Mouse (Mus musculus): ENCODE measurements around the gene Tspo2.

Gene Tspo2

GRCm38 (mm10) chr17:48419571-48419970 is 31.8 kb downstream of the Tspo2 start:
- intact Hi-C loops (cut with DNase I): loop anchor here (5.0 kb wide), 1 partner anchor 183 kb away; no protein-coding TSS in a partner anchor

DNA sequence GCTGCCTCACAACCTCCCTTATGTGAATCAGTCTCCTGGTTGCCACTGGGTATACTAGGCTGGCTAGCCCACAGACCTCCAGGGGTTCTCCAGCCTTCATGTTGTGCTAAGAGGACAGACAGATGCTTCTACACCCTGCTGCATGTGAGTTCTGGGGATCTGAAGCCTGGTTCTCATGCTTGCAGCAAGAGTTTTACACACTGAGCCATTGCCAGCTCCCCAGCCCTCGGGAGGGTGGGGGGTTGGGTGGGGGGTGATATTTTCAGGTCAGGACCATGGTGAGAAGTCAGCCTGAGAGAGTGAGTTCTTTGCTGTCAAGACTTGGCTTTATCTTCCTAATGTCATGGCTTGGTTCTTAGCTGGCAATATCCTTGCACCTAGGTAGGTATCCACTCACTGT is 32.5 kb downstream of the Tspo2 start:
- intact Hi-C loops (cut with DNase I): loop anchor here (5.0 kb wide), 1 partner anchor 184 kb away; no protein-coding TSS in a partner anchor

- intact Hi-C loops (cut with DNase I): loop anchor here (5.0 kb wide), 1 partner anchor 184 kb away; no protein-coding TSS in a partner anchor
These were observed 33.1 kb downstream of the Tspo2 start for GRCm38 (mm10) chr17:48418174-48418573.

- intact Hi-C loops (cut with DNase I): loop anchor here (5.0 kb wide), 1 partner anchor 185 kb away; no protein-coding TSS in a partner anchor
These were observed 33.8 kb downstream of the Tspo2 start for GRCm38 (mm10) chr17:48417521-48417920.

- intact Hi-C loops (cut with DNase I): loop anchor here (5.0 kb wide), 1 partner anchor 186 kb away; no protein-coding TSS in a partner anchor
These were observed 34.7 kb downstream of the Tspo2 start for GRCm38 (mm10) chr17:48416425-48417195.

DNA sequence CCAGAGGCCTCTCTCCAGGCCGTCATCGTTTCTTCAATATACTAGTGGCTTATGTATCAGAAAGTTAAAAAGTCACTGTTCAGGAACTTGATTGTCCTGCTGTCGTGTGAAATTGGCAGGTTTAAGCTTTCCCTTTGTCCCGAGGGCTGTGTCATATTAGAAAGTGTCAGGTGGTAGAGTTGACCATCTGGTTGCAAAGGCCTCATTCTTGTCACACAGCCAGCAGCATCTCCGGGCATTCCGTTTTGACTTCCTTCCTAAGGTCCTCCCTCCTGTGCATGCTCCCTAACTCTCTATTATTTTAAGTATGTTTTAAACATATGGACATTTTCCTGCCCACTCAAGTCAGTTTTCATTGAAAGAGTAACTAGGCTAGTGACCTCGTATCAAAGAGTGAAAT is 35.3 kb downstream of the Tspo2 start:
- intact Hi-C loops (cut with DNase I): loop anchor here (5.0 kb wide), 1 partner anchor 186 kb away; no protein-coding TSS in a partner anchor

DNA sequence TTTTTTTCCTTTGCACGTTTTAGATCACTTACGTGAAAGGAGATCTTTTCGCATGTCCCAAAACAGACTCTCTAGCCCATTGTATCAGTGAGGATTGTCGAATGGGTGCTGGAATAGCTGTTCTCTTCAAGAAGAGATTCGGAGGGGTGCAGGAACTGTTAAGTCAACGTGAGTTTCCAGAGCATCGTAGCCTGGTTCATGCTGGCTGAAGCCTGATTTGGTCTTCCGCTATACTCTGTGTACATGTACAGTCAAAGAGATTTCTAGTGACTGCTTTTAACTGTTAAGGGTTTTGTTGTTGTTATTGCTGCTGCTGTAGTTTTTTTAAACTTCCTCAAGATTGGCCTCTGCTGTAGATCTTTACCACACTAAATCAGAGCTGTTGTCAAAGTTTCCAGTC is 40.1 kb downstream of the Tspo2 start:
- intact Hi-C loops (cut with DNase I): no loop called here

DNA sequence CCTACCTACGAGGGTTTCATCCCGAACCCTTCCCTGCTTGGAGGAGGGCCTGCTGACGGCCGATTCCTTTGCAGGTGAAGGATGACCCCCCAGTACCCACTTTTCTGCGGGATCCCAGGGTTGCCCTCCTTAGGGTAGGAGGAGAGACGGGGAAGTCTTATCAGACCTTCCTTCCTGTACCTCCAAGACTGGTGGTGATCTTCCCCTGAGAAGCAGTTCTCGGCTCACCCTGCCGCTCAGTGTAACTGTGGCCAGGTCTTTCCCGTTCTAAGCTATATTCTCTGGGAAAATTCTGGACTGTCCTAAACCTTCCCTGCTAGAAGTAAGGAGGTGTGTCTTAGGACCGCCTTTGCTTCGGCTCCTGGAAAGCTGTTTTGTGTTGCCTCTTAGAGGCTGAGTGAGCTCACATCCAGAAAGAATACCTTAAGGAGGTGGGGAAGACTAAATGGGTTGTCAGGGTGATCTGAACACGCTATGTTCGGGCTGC is 41.0 kb downstream of the Tspo2 start:
- intact Hi-C loops (cut with DNase I): no loop called here

GRCm38 (mm10) chr17:48409380-48410298 is 41.7 kb downstream of the Tspo2 start, which contains the start of the genes Nfya and Oard1:
Gene Nfya (minus strand): TSS chr17:48409906.
Gene Oard1 (plus strand): TSS chr17:48410014.
- intact Hi-C loops (cut with DNase I): no loop called here

DNA sequence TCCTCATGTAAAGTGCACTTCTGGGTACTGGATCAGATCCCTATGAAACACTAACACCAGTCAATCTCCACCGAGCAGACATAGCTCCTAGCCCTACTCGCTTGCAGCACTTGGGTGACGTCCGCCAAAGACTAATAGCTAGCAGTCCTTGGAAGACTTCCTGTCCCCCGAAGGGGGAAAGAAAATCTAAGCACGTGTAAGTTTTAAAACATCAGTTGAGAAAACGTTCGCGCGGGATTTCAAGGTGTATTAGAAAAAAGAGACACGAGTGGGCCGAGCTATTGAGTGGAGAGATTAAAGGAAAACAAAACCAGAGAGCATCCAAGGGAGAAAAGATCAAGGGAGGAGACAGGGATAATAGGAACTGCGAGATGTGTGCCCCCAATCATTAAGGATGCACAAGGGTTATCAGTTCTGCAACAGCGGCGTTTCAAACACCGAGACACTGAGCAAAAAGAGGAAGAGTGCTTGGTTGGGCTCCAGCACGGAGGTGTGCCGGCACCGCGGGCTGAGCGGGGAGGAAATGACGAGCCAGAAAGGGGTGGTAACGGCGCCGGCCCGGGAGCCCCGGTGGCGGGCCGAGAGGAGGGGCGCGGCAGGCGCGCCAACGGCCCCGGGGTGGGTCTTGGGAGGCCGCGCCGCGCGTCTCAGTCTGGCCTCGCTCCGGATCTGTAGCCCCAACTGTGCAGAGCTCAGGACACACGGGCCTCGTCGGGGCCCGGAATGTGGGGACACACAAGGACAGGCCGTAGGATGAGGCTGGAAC is 42.6 kb downstream of the Tspo2 start:
- intact Hi-C loops (cut with DNase I): no loop called here

- intact Hi-C loops (cut with DNase I): no loop called here
These were observed 43.3 kb downstream of the Tspo2 start for GRCm38 (mm10) chr17:48407910-48408525.

GRCm38 (mm10) chr17:48407154-48407553 is 44.2 kb downstream of the Tspo2 start:
- intact Hi-C loops (cut with DNase I): no loop called here

GRCm38 (mm10) chr17:48404706-48405105 is 46.6 kb downstream of the Tspo2 start:
- intact Hi-C loops (cut with DNase I): no loop called here

GRCm38 (mm10) chr17:48403848-48404247 is 47.5 kb downstream of the Tspo2 start:
- intact Hi-C loops (cut with DNase I): no loop called here

GRCm38 (mm10) chr17:48402751-48403150 is 48.6 kb downstream of the Tspo2 start:
- intact Hi-C loops (cut with DNase I): no loop called here

DNA sequence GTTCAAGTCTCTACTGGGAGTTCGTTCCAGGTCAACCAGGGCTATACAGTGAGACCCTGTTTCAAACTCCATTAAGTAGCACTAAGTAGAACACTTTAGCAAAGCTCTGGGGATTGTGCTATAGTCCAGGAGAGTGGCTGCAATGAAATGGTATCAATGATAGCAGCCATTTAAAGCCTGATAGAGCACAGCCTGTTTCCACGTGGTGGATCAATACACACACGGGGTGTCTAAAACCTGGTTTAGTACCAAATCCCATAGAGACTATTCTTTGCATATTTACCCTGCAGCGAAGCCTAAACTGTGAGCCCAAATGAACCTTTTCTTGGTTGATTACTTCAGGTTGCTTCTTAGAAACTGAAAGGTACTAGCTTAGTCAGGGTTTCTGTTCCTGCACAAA is 49.6 kb downstream of the Tspo2 start:
- intact Hi-C loops (cut with DNase I): no loop called here

All from adrenal gland (tissue).